Mouse (Mus musculus) frontal cortex, postnatal 14 days (tissue): ENCODE results near the gene Hcn2.
"Not testable (repeated sequence)": the region's sequence is repeated elsewhere in the genome, so short reads cannot be mapped to it uniquely, and the experiment has no call there.

ENCODE experiments used
- DNase-seq, 2 experiments: peaks; one replicate each; pipeline ENCODE4 v3.0.0; 2022; ENCODE audit warnings: low spot score in 2 of 2

Hcn2 gene

GRCm38 (mm10) chr10:79687513-79687912 is 28.9 kb upstream of the Hcn2 start:
- no peak for DNase-seq

- DNase-seq = no peak
Observed at GRCm38 (mm10) chr10:79688720-79689119, 27.7 kb upstream of the Hcn2 start, which contains the start of gene Gzmm. Gene Gzmm, plus strand, starts transcription at chr10:79689020.

- no peak for DNase-seq
Observed at GRCm38 (mm10) chr10:79689178-79689577, 27.3 kb upstream of the Hcn2 start.

DNA sequence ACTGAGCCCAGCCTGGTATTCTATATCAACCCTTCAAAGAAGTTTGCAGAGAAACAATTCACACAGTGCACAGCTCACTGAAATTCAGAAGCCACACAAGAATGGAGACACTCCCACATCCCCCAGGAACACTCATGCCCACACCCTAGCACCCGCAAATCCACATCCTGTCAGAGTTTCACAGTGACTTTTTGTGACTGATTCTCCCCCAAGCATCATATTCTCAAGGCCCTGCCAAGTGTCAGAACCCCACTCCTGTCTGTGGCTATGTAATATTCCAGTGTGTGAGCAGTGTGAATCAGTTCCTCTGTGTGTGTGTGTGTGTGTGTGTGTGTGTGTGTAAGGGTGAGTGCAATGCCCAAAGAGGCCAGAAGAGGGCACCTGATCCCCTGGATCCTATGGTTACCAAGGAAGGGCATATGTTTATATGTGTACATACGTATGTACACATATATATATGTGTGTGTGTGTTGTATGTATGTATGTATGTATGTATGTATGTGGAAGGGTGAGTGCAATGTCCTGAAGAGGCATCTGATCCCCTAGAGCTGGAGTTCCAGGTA is 24.4 kb upstream of the Hcn2 start:
- DNase-seq = no peak

GRCm38 (mm10) chr10:79693580-79694378 is 22.7 kb upstream of the Hcn2 start:
- no peak for DNase-seq

DNA sequence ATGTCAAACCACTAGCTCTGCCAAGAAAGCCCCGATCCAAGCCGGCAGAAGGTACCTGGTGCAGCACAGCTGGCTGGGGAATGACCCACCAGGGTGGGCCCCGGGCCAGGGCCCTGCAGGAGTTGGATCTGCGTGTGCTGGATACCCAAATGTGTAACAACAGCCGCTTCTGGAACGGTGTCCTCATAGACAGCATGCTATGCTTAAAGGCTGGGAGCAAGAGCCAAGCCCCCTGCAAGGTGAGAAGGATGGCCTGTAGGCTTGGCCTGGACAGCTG is 22.1 kb upstream of the Hcn2 start:
- DNase-seq = no peak

GRCm38 (mm10) chr10:79695231-79696128 is 21.0 kb upstream of the Hcn2 start:
- DNase-seq = peak in 1 of 2 experiments; percentile 48

DNA sequence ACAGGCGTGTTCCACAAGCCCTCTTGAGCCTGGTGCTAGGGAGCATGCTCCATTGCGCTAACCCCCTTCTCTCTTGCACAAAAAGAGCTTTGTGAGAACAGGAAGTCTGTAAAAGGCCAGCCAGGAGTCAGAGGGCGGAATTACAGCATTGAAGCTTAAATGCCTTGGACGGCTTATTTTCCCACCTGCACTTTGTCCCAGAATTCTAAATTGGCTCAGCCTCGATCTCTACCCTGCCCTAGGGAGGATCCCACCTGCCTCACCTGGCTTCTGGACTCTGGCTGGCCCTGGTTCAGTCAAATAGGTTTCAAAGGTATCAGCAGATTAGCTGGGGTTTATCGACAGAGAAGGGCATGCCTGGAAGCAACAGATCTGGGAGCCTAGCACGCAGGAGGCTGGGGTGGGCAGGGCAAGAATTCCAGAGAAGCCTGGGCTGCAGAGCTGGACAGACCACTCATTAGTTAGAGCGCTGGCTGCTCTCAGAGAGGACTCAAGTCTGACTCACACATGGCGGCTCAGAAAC is 20.2 kb upstream of the Hcn2 start:
- no peak for DNase-seq

DNA sequence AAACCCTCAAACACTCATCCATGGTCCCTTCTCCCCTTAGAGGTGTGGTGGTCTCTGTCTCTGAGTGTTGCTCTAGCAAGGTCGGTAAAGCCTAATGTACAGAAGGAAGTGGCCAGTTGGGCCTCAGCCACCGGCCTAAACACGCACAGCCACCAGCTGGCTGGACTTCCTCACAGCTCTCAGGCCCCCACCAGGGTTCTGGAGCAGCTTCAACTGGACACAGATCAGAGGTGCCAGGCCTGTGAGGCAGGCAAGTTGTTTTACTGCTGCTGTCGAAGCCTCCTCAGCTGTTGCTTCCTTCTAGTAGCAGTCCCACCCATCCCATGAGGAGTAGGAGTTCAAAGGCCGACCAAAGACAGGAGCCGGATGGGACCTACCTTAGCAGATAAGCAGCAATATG is 18.5 kb upstream of the Hcn2 start:
- no peak for DNase-seq

DNA sequence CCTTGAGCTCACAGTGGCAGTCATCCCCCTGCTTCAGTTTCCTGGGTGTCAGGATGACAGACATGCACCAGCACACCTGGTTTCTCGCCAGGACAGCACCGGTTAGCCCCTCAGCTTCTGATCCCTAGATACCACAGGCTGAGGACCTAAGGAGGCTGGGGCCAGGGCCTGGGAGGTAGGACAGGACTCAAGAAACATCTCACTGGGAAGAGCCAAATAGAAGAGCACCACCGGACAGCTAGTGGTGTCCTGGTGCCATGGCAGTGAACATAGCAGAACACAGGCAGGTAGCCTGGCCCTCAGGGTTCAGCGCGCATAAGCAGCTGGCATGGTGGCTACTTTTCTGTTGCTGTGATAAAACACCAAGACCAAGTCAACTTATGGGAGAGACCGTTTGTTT is 18.0 kb upstream of the Hcn2 start:
- no peak for DNase-seq

- no peak for DNase-seq
Observed at GRCm38 (mm10) chr10:79700676-79701075, 15.8 kb upstream of the Hcn2 start.

DNA sequence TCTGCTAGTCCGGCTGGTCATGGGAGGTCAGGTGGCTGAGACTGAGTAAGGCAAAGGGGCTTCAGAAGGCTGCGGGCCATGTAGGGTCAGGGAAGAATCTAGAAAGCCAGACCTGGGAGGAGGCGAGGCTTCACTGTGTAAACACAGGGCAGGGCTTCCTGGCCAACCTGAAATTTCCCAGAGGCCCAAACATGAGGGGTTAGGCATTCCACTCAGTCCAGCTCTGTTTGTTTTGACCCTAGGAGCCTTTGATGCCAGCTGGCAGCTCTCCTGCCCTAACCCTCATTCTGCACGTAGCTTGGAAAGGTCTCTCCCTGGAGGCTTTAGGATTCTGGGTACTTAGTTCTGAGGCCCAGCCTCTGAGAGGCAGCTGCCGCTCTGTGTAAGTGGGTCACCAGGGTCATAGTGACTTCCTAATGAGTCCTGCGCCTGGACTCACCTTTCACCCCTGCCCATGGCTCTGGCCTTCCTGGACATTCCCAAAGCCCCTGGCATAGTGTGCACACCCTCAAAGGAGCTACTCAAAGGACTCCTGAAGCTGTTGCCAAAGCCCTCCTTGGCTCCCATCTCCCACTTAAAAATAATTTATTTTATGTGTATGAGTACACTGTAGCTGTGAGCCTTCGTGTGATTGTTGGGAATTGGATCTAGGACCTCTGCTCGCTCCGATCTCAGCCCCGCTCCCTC is 14.8 kb upstream of the Hcn2 start:
- no peak for DNase-seq

GRCm38 (mm10) chr10:79702970-79703369 is 13.5 kb upstream of the Hcn2 start:
- not testable (repeated sequence) for DNase-seq

GRCm38 (mm10) chr10:79703541-79703940 is 12.9 kb upstream of the Hcn2 start:
- no peak for DNase-seq

DNA sequence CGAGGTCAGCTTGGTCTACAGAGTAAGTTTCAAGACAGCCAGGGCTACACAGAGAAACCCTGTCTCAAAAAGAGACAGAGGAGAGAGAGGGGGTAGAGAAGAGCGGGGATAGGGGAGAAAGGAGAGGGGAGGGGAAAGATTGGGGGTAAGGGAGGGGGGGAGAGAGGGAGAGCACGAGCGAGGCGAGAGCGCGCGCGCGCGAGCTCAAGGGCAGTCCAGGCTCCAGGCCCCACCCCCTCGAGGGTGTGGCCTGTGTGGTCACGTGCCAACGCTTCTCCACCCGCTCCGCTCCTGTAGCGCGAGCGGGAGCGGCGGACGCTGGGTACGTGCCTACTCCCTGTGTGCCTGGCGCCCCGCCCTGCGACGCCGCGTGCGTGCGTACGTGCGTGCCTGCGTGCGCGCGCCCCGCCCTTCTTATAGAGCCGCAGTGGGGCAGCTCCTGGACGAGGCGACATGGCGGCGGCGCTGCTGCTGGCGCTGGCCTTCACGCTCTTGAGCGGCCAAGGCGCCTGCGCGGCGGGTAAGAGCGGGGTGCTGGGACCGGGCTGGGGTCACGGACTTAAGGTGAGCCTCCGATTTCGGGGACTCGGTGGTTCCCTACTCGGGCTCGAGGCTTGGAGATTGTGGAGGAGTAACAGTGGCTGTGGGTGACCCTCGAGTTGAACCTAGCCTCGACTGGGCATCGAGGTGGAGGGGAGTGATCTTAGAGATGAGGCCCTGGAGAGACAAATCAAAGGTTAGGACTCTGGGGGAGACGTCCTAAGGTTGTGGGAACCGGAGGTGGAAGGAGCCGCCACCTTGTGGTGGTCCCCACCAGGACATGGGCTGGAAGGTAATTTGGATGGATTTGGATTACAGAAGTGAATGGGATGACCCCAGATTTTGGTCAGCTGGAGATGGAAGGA is 12.1 kb upstream of the Hcn2 start, which contains the start of gene Bsg:
Gene Bsg, plus strand, starts transcription at position 427 of the 905 bp plus-strand sequence.
- peak; percentile 98 for DNase-seq

DNA sequence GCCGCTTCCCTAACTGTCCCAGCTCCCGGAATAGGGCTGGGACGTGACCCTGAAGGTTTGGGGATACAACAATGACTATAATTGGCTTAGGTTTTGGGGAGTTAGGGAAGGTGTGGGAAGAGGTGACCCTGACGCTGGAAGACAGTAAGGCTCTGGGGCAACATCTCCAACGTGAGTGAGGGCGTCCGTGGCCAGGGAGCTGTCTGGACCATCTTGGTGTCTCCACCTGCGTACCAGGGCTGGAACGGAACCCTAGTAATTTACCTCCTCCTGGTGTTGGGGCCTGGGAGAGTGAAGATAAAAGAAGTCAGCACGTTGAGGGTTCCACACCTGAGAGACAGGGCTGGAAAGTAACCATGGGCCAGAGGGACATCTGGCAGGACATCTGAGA is 11.5 kb upstream of the Hcn2 start:
- no peak for DNase-seq

DNA sequence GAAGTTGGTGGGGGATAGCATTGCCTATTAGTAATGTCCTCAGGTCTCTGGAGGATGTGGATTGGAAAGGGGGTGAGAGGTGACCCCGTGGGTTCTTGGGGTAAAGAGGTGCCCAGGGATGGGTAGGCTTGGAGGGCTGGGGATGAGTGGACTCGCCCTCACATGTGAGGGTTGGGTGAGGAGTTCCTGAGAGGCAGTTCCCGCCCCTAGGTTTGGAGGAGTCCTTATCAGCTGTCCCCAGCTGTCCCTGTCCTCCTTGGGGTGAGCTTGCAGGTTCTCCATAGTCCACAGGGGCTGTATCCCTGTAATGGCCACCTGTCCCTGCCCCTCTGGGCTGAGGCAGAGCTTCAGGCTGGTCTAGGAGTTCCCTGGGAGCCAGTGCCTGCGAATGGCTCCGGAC is 10.5 kb upstream of the Hcn2 start:
- DNase-seq = no peak

DNA sequence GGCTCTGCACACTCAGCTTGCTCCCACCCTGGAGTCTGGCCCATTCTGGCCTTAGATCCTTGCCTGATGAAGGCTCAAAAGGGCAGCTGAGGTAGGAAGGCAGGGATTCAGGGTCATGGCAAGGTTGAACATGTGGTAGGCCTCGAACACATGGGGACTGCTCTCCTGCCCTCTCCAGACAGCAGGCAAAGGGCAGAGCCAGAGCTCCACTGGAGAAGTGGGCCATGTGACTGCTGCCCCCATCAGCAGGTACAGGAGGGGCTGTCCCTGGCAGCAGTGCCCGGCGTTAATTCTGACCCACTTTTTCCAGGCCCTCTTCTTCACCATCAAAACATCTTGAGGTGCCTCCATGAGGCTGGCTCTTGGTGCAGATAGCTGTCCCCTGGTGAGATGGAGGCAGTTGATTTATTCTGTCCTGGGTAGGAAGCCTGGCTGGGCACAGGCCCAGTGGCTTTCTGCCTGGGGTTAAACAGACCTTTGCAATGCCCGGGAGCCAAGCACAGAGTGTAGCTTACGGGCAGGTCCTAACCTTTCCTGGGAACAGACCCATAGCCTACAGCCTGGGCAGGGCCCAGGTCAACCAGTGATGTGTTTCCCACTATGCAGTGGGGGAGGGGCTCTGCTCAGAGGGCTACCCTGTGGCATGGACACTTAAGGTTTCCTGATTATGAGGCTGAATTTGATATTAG is 9.9 kb upstream of the Hcn2 start:
- DNase-seq = no peak

- no peak for DNase-seq
Observed at GRCm38 (mm10) chr10:79707162-79707561, 9.3 kb upstream of the Hcn2 start.

DNA sequence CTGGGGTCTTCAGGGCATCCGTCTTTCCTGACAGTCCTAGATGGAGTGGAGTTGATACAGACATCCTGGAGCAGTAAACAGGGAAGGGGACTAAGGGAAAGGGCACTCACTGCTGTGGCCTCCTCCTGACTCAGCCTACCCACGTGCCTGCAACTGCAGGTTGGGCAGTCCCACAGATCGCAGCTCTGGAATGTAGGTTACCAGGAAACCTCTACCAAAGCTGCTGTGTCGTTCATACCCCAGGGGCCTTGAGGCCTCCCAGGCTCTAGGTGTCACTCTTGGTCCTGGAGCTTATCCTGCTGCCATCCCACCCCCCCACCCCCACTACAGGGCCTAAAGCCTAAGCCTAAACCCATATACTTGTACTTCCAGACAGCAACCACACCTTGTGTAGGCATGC is 8.7 kb upstream of the Hcn2 start:
- no peak for DNase-seq
